Mouse (Mus musculus) left cerebral cortex, adult 8-10 months (tissue): ENCODE data around the gene Cachd1. TPM values are rescaled to one million over a fixed set of nuclear protein-coding genes. Genes with fewer than 3 reads are reported as not detected.

Experiments
- DNase-seq, 2 experiments: peaks; one replicate each; pipeline ENCODE4 v3.0.0; 2022; ENCODE audit warnings: low spot score in 2 of 2
- total RNA-seq, 4 experiments: library from RNA; stranded (reverse); gene quantifications; 2 replicates each; pipeline ENCODE4 v1.2.4; 2022

Cachd1 gene
- total RNA-seq, 4 experiments from 2014 or later: 11.9 to 19.9 (median 16.4) TPM

DNA sequence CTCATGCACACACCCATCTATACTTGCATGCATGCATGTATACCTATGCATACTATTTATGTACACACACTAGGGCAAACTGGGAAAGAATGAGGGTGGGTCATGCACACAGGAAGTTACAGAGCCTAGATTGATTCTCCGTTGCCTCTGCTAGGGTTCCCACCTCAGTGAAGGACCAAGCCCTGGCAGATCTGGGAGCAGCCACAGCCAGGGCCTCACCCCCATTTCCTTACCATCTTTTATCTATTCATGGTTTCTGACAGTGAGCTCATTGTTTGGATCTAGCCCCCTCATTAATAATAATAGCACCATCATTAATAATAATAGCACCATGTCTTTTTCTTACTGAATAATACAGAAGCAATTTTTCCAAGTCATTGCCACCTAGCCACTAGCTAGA lies 143.9 kb downstream of the Cachd1 start:
- no peak for DNase-seq

GRCm38 (mm10) chr4:100922816-100923554 lies 146.5 kb downstream of the Cachd1 start:
- DNase-seq: no peak

- DNase-seq: no peak
Measured at GRCm38 (mm10) chr4:100923598-100923997, 147.1 kb downstream of the Cachd1 start.

GRCm38 (mm10) chr4:100924276-100924675 lies 147.8 kb downstream of the Cachd1 start:
- no peak for DNase-seq

- no peak for DNase-seq
Measured at GRCm38 (mm10) chr4:100925153-100925552, 148.7 kb downstream of the Cachd1 start.

- no peak for DNase-seq
Measured at GRCm38 (mm10) chr4:100926608-100927007, 150.1 kb downstream of the Cachd1 start.

GRCm38 (mm10) chr4:100927059-100927458 lies 150.6 kb downstream of the Cachd1 start:
- DNase-seq: no peak

DNA sequence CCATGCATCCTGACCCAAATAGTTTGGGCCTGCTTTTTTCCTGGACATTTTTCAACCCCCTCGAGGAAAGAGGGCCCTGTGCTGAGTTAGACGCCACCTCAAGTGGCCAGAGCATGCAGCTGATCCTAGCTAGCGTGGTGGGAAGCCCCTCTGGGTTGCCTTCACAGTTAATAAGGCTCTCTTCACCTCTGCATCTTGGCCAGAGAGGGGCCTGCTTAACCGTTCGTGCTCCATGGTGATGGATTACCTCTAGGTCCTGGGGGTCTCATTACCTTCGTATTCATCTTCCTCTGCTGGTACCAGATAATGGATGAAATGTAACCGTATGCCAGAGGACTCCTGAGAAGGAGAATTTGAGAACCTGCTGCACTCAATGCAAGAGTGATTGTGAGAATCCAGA lies 167.2 kb downstream of the Cachd1 start:
- DNase-seq: no peak

GRCm38 (mm10) chr4:100944276-100944675 lies 167.8 kb downstream of the Cachd1 start:
- no peak for DNase-seq

GRCm38 (mm10) chr4:100945171-100945899 lies 168.9 kb downstream of the Cachd1 start:
- DNase-seq: no peak

- DNase-seq: no peak
Measured at GRCm38 (mm10) chr4:100948494-100949425, 172.3 kb downstream of the Cachd1 start.

GRCm38 (mm10) chr4:100950316-100950715 lies 173.8 kb downstream of the Cachd1 start:
- DNase-seq: no peak

DNA sequence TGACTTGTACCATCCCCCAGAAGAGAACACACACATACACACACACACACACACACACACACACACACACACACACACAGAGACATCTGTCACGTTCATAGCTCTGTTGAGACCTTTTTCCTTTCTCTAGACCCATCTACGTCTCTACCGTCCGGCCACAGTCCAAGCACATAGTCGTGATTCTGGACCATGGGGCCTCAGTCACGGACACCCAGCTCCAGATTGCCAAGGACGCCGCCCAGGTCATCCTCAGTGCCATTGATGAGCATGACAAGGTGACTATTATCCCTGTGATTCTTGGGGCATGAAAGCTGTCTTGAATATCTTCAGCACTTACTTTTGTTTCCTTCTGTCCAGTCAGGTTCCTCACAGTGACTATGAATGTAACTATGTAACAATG lies 175.4 kb downstream of the Cachd1 start:
- no peak for DNase-seq

- no peak for DNase-seq
Measured at GRCm38 (mm10) chr4:100963341-100963740, 186.9 kb downstream of the Cachd1 start.

- no peak for DNase-seq
Measured at GRCm38 (mm10) chr4:100963796-100964195, 187.3 kb downstream of the Cachd1 start.

DNA sequence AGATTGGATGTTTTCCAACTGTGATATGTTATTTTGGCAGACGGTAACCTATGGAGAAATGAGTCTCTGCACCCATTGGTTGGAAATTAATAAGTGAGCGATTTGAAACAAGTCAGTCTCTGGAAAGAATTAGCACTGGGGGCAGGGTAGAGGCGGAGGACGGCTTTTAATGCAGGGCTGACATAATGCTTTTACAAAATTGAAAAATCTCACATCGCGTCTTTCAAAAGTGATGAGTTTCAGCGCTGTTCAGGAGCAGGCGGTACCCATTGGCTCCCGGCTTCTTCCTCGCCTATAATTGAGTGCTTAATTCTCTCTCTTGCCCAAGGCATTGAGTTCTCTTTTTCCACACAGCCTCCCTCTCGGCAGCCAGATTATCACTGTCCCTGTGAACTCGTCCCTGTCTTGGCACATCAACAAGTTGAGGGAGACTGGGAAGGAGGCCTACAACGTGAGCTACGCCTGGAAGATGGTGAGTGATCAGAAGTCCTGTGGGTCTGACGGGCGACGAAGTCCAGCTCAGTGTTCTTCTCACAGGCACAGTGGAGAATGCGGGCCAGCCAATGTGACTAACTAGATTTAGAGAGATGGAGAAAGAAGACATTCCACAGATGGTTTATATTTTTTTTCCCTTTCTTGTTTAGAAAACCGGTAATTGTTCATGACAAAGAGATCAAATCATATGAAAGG lies 191.4 kb downstream of the Cachd1 start:
- no peak for DNase-seq

DNA sequence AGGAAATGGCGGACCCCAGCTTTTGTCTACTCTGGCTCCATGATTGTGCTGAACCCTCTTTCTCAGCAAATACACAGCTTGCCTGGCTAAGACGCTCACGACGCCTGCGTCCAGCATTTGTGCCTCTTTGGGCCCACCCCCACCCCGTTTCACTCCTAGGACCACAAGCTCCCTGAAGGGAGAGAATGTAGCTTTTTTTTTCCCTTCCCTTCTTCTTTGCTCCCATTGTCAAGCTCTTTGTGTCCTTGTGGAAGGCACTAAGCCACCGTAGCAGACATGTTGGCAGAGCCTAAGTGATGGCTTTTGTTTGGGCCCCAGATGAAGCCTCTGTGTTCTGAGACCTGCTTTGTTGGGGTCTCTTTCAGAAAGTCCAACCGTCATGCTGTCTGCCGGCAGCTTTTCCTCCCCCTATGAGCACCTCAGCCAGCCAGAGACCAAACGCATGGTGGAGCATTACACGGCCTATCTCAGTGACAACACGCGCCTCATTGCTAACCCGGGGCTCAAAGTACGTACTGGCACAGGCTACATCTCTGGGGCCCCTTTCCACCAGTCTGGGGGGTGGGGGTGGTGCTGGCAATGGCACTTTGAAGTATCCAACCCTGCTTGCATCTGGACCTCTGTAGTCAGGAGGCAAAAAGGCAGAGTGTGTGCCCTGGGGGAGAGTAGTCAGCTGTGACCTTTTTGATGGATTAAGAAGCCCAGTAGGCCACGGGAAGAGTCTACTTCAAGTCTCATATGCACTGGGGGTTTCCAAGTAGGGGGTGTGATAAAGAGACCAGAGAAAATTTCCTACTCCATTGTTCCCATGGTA lies 197.4 kb downstream of the Cachd1 start:
- no peak for DNase-seq

GRCm38 (mm10) chr4:100974455-100975035 lies 198.1 kb downstream of the Cachd1 start:
- no peak for DNase-seq

GRCm38 (mm10) chr4:100977522-100977921 lies 201.0 kb downstream of the Cachd1 start:
- DNase-seq: no peak

DNA sequence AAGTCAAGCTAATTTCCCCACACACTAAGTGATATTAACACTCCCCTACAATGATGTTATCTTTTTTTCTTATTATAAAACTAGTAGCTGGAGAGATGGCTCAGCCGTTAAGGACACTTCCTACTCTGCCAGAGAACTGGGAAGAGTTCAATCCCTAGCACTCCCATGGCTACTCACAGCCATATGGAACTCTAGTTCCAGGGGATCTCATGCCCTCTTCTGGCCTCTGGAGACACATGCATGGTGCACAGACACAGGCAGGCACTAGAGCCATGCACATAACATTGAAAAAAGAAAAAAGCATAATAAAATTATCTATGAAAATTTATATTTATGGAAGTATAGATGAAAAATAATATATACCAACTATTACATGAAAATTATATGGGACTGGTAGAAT lies 210.7 kb downstream of the Cachd1 start:
- DNase-seq: no peak
